Mouse (Mus musculus) erythroid progenitor cell, adult 5-6 weeks (primary cell): ENCODE measurements around the gene Aldh3b1. TPM values are rescaled to one million over a fixed set of nuclear protein-coding genes. Genes with fewer than 3 reads are reported as not detected.
"Not testable (repeated sequence)": the region's sequence is repeated elsewhere in the genome, so short reads cannot be mapped to it uniquely, and the experiment has no call there.

Source experiments
- ATAC-seq: replicated peaks from 2 replicates; pipeline ENCODE4 v1.8.0; 2016; ENCODE audit warnings: moderate number of reproducible peaks, mild to moderate bottlenecking, moderate TSS enrichment, inconsistent platforms; ENCODE audit not compliant: poor library complexity, low FRiP score, severe bottlenecking
- total RNA-seq, 2 experiments: library from RNA; stranded (forward) in 1 of 2; stranded (reverse) in 1 of 2; fragments of 150-400 nt in 1 of 2; fragments of 186-747, 209-891 nt in 1 of 2; gene quantifications; 2 replicates each; pipeline versions ENCODE4 v1.2.3 to v1.2.4; 2015 to 2017; ENCODE audit warnings: low replicate concordance in 2 of 2

Aldh3b1 gene
- total RNA-seq (2015; ENCODE audit: low replicate concordance), result 5.4 TPM in 2 replicates
- 4.7 and 6.8 TPM in 2 replicates for total RNA-seq (2017; ENCODE audit: low replicate concordance)

DNA sequence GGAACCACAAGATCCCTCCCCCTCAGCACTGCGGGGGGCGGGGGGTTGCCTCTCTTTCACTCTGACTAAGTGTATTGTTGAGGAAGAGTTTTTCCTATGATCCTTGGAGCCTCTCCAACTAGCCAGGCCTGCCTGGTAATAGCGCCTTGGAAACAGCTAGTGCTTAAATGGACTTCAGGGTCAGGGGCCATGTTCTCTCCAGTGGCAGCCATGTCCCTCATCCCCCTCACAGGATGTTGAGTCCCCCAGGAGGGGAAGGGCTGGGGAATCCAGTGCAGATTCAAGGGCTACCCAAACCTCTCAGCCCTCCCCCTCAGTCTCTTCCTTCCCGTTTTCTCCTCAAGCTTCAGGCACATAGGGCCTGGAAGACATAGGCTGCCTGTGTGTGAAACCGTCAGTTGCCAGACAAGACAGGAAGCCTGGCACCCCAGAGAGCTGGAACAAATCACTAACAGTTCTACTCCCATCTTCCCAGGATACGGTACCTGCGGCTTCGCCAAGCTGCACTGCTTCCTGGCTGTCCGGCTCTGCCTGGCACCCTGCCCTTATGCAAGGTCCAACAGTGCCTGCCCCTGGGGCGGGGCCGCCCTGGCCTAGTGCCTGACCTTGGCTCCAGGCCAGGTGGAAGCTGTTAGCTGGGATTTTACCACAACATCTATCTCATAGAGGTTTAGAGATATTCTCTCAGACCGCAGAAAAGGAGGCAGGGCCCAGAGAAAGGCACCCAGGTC, at the start of gene Aldh3b1:
Aldh3b1 (minus strand) TSS at position 598 of the 731 bp plus-strand sequence.
- ATAC-seq, result no peak

DNA sequence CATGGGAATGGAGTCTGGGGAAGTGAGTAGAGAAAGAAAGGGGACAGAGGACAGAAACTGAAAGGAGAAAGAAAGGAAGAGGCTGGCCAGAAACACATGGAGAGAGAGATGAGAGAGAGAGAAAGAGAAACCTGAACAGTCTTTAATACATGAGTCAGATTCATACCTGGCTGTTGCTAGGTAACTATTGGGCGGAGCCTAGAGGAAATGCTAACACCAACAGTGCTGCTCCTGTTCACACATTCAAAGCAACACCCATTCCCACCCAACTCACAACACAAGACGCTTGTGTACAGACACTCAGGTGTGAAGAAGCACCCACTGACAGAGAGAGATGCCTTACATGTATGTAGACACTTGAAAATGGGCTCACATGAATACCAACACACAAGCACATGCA, 46.3 kb upstream of the Aldh3b1 start:
- no peak for ATAC-seq

DNA sequence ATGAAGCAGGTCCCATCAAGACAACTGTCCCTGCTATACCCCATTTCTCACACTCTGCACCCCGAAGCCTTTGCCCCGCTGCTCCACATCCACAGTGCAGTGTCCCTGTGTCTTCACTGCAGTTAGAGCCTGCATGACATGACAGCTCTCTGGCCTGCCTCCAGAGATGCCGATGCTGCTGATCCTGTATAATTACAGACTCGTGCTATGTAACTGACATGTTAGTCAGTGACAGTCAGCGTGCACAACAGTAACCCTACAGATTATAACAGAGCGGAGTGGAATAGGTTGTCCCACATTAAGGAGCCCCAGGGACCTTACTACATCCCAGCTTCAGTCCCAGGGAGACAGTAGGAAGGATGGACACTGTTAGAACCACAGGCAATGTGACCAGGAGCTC, 45.0 kb upstream of the Aldh3b1 start:
- not testable (repeated sequence) for ATAC-seq

DNA sequence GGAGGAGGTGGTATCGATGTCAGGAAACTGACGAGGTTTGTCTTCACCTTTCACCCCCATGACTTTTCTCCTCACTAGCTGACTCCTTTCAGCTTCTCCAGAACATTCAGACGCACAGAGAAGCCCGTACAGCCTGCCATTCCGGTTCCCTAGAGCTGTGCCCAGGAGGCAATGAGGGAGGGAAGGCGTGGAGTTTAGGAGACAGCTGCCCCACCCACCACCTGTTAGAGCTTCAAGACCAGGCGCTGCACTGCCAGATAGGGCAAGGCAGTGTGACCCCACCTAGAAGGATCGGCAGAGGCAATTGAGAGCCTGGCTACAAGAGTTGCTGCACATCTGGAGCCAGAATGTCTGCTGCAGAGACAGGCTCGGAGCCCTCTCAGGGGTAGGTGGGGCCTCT, 42.6 kb upstream of the Aldh3b1 start, which contains the start of gene Aldh3b2:
Aldh3b2 (plus strand) TSS at position 100 of the 400 bp plus-strand sequence.
- peak; percentile 90 for ATAC-seq

DNA sequence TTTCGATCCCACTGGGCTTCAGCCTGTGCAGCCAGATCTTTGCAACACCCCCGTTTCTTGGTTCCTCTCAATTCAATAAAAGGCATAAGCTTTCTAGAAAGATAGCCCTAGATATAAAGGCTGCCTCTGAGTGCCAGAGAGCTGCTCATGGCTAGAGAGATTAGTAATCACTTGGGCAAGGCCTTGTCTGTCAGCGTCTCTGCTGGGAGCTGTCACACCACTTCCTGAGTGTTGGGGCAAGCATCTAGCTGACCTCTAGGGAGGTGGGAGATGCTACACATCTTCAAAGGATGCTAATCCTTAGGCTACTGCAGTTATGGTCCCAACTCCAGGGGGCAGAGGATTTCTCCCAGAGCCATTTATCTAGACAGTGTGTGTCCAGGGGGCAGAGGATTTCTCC, 37.6 kb upstream of the Aldh3b1 start:
- ATAC-seq, result no peak

DNA sequence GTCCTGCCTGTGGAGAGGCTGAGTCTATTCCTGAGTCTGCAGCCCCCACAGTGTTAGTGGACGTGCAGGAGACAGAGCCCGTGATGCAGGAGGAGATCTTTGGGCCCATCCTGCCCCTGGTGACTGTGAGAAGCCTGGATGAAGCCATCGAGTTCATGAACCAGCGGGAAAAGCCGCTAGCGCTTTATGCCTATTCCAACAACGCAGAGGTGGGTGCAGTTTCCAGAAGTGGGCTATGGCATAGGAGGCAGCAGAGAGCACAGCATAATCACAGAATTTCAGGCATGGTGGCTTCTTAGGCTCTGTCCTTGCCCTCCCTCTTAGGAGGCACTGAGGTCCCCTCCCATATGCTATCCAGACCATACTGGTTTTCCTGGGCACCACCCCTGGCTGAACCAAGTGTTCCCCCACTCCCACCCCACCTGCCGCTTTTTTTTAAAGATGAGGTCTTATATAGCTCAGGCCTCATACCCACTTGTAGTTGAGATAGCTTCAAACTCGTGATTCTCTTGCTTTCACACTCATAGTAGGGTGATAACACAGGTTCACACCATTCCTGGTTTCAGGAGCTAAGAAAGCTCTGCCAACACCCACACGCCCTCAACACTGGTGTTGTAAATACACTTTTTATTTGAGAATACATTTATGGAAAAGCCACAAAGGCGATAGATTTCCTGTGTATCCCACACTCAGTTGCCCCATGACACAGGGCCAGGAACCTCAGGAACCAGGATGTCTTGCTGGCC, 36.9 kb upstream of the Aldh3b1 start:
- no peak for ATAC-seq

DNA sequence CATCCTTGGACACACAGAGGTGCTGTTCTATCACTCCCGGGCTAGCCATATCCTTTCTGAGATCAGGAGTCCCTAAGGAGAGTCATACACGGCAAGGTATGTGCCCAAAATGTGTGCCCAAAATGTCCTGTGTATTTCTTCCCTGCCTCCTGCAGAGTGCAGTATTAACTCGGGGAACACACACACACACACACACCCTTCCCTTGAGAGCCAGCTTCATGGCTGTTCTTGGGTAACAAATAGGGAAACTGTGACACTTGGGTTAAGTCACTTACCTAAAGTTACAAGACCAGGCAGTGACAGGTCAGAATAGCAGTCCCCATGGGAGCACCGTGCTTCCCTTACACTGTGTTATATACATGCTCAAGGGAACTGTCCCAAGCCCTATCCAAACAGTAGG, 34.4 kb upstream of the Aldh3b1 start:
- no peak for ATAC-seq

DNA sequence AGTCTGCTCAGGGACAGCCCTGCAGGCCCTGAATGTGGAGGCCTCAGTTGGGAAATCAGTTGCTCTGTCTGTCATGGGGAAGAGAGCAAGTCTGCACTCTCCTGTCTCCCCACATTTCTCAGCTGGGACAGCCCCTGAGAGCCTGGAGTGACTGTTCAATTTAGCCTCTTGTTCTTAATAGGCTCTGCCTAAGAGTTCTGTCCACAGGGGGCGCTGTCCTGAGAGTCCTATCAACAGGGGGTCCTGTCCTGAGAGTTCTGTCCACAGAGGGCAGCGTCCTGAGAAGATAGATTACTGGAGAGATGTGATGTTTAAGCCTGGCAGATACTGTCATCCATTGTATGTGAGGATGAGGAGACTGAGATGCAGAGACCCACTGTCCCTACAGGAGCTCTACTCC, 32.9 kb upstream of the Aldh3b1 start:
- ATAC-seq, result no peak

DNA sequence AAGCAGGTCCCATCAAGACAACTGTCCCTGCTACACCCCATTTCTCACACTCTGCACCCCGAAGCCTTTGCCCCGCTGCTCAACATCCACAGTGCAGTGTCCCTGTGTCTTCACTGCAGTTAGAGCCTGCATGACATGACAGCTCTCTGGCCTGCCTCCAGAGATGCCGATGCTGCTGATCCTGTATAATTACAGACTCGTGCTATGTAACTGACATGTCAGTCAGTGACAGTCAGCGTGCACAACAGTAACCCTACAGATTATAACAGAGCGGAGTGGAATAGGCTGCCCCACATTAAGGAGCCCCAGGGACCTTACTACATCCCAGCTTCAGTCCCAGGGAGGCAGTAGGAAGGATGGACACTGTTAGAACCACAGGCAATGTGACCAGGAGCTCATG, 32.2 kb upstream of the Aldh3b1 start:
- not testable (repeated sequence) for ATAC-seq

DNA sequence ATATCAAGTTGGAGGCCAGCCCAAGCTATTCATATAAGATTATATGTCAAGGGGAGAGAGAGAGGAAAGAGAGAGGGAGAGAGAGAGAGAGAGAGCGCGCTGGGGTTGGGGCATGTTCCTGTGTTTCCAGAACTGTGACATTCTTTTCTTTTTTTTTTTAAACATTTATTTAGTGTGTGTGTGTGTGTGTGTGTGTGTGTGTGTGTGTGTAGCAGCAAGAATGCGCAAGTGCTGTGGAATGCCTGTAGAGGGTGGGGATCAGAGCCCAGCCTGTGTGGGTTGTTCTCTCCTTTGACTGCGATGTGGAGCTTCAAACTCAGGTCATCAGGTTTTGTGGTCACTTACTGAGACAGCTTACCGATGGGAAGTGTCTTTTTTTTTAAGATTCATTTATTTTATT, 30.6 kb upstream of the Aldh3b1 start:
- no peak for ATAC-seq

DNA sequence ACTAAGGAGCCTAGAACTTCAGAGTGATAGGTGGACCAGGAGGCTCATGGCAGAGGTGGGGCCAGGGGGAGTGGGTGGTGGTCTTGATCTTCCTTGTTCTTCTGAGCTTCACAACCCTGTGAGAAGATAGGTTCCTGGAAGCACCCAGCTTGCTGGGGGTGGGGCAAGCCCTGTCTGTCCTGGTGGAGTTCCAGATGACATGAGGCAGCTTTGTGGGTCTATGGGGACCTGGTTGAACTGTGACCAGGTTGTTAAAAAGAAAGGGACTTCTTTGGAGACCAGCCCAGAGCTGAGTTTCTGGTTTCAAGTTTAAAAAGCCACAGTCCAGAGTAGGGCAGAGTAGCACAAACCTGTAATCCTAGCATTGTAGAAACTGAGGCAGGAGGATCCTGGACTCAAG, 29.4 kb upstream of the Aldh3b1 start:
- no peak for ATAC-seq

DNA sequence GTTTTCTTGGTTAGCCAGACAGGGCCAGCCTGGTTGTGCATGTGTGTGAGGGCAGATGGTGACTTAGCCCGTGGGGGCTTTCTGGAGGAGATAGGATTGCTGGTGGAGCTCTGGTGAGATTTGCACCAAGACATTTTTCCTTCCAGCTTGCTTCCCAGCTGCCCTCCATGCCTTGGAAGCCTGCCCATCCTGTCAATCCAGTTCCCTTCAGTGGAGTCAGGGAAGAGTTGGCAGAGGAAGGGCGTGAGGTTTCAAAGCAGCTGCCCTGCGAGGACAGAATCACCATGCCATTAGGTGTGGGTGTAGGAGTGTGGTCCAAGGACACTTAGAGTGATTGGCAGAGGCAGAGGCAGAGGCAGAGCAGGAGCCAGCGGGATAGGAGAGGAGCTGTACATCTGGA, 28.9 kb upstream of the Aldh3b1 start, which contains the start of gene Aldh3b3:
Aldh3b3 (plus strand) TSS at position 176 of the 400 bp plus-strand sequence.
- no peak for ATAC-seq

DNA sequence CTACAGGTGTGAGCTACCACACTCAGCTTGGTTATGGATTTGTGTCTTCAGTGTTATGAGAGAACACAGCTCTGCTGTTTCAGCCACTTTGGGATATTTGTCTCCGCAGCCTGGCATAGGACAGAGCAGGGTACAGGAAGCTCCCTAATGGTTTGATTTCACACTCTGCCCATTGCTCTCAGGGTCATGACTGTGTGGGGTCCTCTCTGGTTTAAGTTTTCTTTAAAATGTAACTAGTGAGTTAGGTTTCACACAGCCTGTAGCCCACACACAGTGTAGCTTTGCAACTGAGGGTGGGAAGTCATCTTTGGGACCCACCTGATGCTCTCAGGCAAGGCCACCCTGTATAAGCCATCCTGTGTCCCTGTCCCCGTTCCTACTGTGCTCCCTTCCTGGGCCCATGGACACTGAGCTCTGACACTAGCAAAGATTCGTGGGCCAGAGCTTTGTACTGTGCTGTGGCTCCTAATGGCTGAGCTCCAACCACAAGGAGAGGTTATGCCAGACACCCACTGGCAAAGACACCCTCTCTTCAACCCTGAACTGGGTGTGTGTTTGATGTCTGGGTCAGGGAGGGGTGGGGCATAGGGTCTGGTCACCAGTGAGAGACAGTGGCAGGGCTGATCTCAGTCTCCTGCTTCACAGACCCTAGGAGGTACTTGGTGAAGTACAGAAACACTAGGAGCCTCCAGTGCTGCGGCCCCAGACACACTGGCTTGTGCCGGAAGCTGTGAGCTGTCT, 27.9 kb upstream of the Aldh3b1 start:
- 0 out of 2 replicates have a peak, but pooled peaks have one; percentile 52 for ATAC-seq

DNA sequence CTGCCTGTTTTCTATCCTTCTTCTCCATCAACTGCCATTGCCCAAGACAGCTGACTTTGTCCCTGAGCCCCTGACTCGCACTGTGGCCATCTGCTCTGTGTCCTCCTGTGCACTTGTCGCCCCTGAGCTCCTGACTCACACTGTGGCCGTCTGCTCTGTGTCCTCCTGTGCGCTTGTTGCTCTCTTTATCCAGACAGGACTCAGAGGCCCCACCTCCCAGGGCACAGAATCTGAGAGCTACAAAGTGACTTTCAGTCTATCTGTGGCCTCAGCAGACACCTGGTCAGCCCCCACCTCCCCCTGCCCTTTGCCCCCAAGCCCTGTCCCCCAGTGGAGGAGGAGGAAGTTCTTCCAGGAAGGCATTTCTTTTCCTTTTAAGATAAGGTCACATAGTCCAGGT, 26.2 kb upstream of the Aldh3b1 start:
- no peak for ATAC-seq

DNA sequence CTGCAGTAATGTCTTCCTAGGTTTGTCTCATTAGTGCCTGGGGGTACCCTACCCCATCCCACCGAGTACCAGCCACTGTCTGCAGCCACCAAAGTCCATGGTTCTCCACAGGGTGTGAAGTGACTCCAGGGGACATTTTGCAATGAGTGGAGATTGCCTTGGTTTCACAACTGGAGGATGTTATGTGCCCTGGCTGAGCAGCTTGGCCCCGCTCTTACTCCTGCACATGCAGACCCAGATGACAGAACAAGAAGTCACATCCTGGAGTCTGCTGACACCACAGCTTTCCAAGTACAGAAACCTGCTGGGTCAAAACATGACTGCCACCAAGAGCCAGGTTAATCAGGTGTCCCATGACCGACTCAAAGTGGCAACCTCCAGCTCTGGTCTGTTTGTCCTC, 25.4 kb upstream of the Aldh3b1 start:
- no peak for ATAC-seq

DNA sequence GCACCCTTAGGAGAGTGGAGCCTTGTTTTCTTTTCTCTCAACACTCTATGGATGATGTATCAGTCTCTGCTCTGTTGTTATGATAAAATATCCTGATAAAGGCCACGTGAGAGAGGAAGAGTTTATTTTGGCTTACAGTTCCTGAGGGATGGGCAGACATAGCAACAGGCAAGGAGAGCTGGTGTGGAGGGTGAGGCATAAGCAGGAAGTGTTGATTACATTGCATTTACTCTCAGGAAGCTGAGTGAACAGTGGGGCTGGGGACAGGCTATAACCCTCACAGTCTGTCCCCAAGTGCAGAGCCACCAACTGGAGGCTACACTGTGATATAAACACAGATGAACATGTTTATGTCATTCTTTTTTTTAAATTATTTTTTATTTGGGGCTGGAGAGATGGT, 22.5 kb upstream of the Aldh3b1 start:
- no peak for ATAC-seq

DNA sequence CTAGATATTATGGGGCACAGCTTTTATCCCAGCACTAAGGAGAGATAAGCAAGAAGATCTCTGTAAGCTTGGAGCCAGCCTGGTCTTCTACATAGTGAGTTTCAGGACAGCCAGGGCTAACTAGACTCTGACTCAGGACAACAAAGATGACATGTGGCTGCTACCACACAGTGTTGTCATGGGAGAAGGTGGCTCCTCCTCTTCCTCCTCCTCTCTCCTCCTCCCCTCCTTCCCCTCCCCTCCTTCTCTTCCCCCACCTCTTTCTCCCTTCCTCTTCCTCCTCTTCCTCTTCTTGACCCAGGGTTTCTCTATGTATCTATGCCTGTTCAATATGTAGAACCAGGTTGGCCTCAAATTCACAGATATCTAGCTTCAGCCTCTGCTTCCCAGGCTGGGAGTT, 21.9 kb upstream of the Aldh3b1 start:
- no peak for ATAC-seq

DNA sequence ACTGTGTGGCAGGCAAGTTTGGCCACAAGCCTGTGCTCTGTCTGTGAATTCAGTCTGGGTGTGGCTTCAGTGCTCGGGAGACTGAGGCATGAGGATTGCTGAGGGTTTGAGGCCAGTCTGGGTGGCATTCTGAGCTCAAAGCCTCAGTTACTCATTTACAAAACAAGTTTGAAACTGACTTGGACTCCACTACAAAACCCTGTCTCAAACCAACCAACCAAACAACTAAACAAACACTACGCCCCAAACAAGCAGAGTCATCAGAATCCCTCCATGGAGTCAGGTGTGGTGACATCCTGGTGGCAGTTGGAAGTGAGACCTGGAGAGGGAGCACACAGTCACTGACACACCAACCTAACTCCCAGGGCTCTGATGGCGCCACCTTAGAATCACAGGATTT, 20.7 kb upstream of the Aldh3b1 start:
- ATAC-seq, result no peak

DNA sequence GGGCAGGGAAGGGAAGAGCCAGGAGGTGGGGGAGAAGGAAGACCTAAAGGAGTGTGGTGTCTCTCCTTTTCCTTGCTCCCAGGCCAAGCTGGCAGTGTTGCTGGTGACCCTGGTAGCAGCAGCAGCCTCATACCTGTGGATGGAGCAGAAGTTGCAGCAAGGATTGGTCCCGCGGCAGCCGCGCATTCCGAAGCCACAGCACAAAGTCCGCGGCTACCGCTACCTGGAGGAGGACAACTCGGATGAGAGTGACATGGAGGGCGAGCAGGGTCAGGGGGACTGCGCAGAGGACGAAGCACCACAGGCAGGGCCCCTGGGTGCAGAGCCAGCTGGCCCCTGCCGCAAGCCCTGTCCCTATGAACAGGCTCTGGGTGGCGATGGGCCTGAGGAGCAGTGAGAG, 18.9 kb upstream of the Aldh3b1 start:
- no peak for ATAC-seq

DNA sequence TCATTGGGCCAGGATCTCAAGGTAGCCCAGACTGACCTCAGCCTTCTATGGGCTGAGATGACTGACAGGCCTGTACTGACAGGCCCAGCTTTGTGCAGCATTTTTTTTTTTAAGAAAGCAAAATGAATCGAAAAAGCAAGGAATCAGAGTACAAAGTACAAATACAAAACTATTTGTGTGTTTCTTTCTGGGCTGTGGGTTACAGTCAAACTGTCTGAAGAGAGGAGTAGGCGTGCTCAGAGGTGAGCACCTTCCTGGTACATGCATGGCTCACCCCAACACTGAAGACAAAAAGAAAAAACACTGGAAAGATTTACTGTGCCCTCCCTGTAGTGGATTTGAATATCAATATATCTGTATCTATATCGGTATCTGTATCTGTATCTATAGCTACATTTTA, 18.2 kb upstream of the Aldh3b1 start:
- no peak for ATAC-seq
